Mouse (Mus musculus): ENCODE data around the gene Kif20b. TPM values are rescaled to one million over a fixed set of nuclear protein-coding genes. Genes with fewer than 3 reads are reported as not detected.

The Kif20b gene
- polyA plus RNA-seq, 1 experiment from 2014 or later = 16.9 TPM

- no peaks in the 10 kb centered on the region for H3K4me1 ChIP-seq (replicated peaks; ENCODE audit: control insufficient read depth, insufficient read depth, low read length)
- no peak overlapping the region for H3K4me3 ChIP-seq (ENCODE audit: low read depth, low read length)
- peaks cover 32% of the 10 kb centered on the region for H3K36me3 ChIP-seq (ENCODE audit: control insufficient read depth, insufficient read depth)
- H3K4me2 ChIP-seq (replicated peaks; ENCODE audit: low read depth) = no peak overlapping the region
- no peaks in the 10 kb centered on the region for H3K9me3 ChIP-seq (ENCODE audit: control insufficient read depth)
- no peak overlapping the region for H3K27ac ChIP-seq (ENCODE audit: low read depth, low read length)
- no peaks in the 10 kb centered on the region for H3K27me3 ChIP-seq (replicated peaks; ENCODE audit: control insufficient read depth, insufficient read depth, low read length)
- WGBS = 98% methylated on average over 1 of the region's 1 CpGs
- ATAC-seq = no peak
- no peak overlapping the region for H3K9ac ChIP-seq (ENCODE audit: low read depth, low read length)
- no peak for TF ChIP-seq CTCF (IDR thresholded peaks at IDR 0.05; ENCODE audit: low read depth)
Measured at GRCm38 (mm10) chr19:34947206-34947605, 25.0 kb downstream of the Kif20b start.

DNA sequence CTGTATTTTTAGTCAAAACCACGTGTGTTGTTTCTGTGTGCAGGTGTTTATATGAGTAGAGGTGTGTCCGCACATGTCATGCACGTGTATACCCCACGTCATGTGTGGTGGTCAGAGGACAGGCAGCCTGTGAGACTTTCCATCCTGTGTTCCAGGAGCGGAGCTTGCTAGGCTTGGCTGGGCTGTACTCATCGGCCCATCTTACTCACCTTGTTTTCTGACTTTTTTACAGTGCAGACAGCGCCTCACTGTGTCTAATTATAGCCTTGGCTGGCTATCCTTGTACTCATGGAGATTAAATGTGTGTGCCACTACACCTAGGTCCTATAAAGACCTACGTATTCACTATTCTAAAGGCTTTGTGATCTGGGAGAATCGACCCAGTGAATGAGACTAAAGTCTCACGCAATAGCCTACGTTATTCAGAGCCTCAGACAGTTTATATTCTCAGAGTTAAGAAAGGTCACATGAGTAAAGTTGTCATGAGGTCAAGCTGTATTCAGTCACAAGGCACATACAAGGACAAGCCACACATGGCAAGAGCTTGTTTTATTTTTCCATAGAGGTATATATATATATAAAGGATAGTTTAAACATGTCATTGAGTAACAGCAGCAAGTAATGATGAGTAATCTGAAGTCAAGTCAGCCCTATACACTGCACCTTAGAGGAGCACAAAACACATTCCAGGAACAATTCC is 31.8 kb downstream of the Kif20b start:
- WGBS = 85% methylated on average over 11 of the region's 11 CpGs
- peak; percentile 60 for ATAC-seq
- no peak overlapping the region for H3K4me2 ChIP-seq (replicated peaks; ENCODE audit: low read depth)

GRCm38 (mm10) chr19:34959369-34959768 is 37.2 kb downstream of the Kif20b start:
- Histone ChIP-seq H3K9me3 (ENCODE audit: control insufficient read depth) (no peaks in the 10 kb centered on the region), H3K27ac (ENCODE audit: low read depth, low read length) (no peak overlapping the region), H3K27me3 (replicated peaks; ENCODE audit: control insufficient read depth, insufficient read depth, low read length) (no peaks in the 10 kb centered on the region), H3K4me2 (replicated peaks; ENCODE audit: low read depth) (no peak overlapping the region), H3K4me3 (ENCODE audit: low read depth, low read length) (no peak overlapping the region), H3K36me3 (ENCODE audit: control insufficient read depth, insufficient read depth) (peaks cover 36% of the 10 kb centered on the region), H3K4me1 (replicated peaks; ENCODE audit: control insufficient read depth, insufficient read depth, low read length) (no peaks in the 10 kb centered on the region), H3K9ac (ENCODE audit: low read depth, low read length) (no peak overlapping the region)
- ATAC-seq = no peak
- WGBS = 87% methylated on average over 11 of the region's 11 CpGs
- no peak for TF ChIP-seq CTCF (IDR thresholded peaks at IDR 0.05; ENCODE audit: low read depth)

More for the DNA sequence above, 31.8 kb downstream of the Kif20b start:
- Histone ChIP-seq H3K36me3 (ENCODE audit: control insufficient read depth, insufficient read depth) (peaks cover 27% of the 10 kb centered on the region), H3K9ac (ENCODE audit: low read depth, low read length) (no peak overlapping the region), H3K27ac (ENCODE audit: low read depth, low read length) (no peak overlapping the region), H3K9me3 (ENCODE audit: control insufficient read depth) (no peaks in the 10 kb centered on the region), H3K27me3 (replicated peaks; ENCODE audit: control insufficient read depth, insufficient read depth, low read length) (no peaks in the 10 kb centered on the region), H3K4me1 (replicated peaks; ENCODE audit: control insufficient read depth, insufficient read depth, low read length) (no peaks in the 10 kb centered on the region), H3K4me3 (ENCODE audit: low read depth, low read length) (no peak overlapping the region)
- peak; percentile 25; the same call in 1 of the 2 replicates for TF ChIP-seq CTCF (IDR thresholded peaks at IDR 0.05; ENCODE audit: low read depth)

GRCm38 (mm10) chr19:34984742-34985141 is 62.6 kb downstream of the Kif20b start:
- no peak overlapping the region for H3K27ac ChIP-seq (ENCODE audit: low read depth, low read length)
- no peak overlapping the region for H3K9ac ChIP-seq (ENCODE audit: low read depth, low read length)
- H3K9me3 ChIP-seq (ENCODE audit: control insufficient read depth) = no peaks in the 10 kb centered on the region
- no peak overlapping the region for H3K4me3 ChIP-seq (ENCODE audit: low read depth, low read length)
- H3K27me3 ChIP-seq (replicated peaks; ENCODE audit: control insufficient read depth, insufficient read depth, low read length) = no peaks in the 10 kb centered on the region
- WGBS = 66% methylated on average over 2 of the region's 2 CpGs
- no peaks in the 10 kb centered on the region for H3K36me3 ChIP-seq (ENCODE audit: control insufficient read depth, insufficient read depth)
- ATAC-seq = no peak
- no peak for TF ChIP-seq CTCF (IDR thresholded peaks at IDR 0.05; ENCODE audit: low read depth)
- no peaks in the 10 kb centered on the region for H3K4me1 ChIP-seq (replicated peaks; ENCODE audit: control insufficient read depth, insufficient read depth, low read length)
- no peak overlapping the region for H3K4me2 ChIP-seq (replicated peaks; ENCODE audit: low read depth)

DNA sequence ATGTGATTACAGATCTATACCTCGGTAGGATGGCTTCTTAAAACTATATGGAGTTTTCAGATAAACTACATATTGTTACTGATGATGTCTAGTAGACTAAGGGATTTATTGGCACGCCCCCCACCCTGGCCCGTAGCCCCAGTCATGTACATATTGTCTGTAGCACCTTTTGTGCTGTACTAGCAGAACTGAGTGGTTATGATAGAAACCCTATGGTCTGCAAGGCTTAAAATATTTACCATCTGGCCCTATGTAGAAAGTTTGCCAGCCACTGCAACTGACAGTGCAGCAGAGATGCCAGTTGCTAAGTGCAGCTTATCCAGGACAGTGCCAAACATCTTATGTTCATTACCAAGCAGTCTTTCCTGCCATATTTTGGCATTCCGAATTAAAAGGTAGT is 68.3 kb downstream of the Kif20b start:
- Histone ChIP-seq H3K27ac (ENCODE audit: low read depth, low read length) (no peak overlapping the region), H3K4me3 (ENCODE audit: low read depth, low read length) (no peak overlapping the region), H3K9ac (ENCODE audit: low read depth, low read length) (no peak overlapping the region), H3K9me3 (ENCODE audit: control insufficient read depth) (no peaks in the 10 kb centered on the region), H3K4me2 (replicated peaks; ENCODE audit: low read depth) (no peak overlapping the region), H3K4me1 (replicated peaks; ENCODE audit: control insufficient read depth, insufficient read depth, low read length) (no peaks in the 10 kb centered on the region), H3K27me3 (replicated peaks; ENCODE audit: control insufficient read depth, insufficient read depth, low read length) (no peaks in the 10 kb centered on the region), H3K36me3 (ENCODE audit: control insufficient read depth, insufficient read depth) (no peaks in the 10 kb centered on the region)
- 75% methylated on average over 4 of the region's 4 CpGs for WGBS
- no peak for TF ChIP-seq CTCF (IDR thresholded peaks at IDR 0.05; ENCODE audit: low read depth)
- ATAC-seq = no peak

GRCm38 (mm10) chr19:34992969-34993527 is 70.9 kb downstream of the Kif20b start:
- H3K9ac ChIP-seq (ENCODE audit: low read depth, low read length) = no peak overlapping the region
- TF ChIP-seq CTCF (IDR thresholded peaks at IDR 0.05; ENCODE audit: low read depth) = peak; percentile 94
- ATAC-seq = no peak

More at GRCm38 (mm10) chr19:34992969-34993527, 70.9 kb downstream of the Kif20b start:
- 15% methylated on average over 1 of the region's 1 CpGs for whole genome bisulfite sequencing
- H3K4me3 ChIP-seq (ENCODE audit: low read depth, low read length) = no peak overlapping the region
- H3K4me2 ChIP-seq (replicated peaks; ENCODE audit: low read depth) = no peak overlapping the region
- no peaks in the 10 kb centered on the region for H3K4me1 ChIP-seq (replicated peaks; ENCODE audit: control insufficient read depth, insufficient read depth, low read length)
- H3K27me3 ChIP-seq (replicated peaks; ENCODE audit: control insufficient read depth, insufficient read depth, low read length) = no peaks in the 10 kb centered on the region
- H3K9me3 ChIP-seq (ENCODE audit: control insufficient read depth) = no peaks in the 10 kb centered on the region
- no peak overlapping the region for H3K27ac ChIP-seq (ENCODE audit: low read depth, low read length)
- no peaks in the 10 kb centered on the region for H3K36me3 ChIP-seq (ENCODE audit: control insufficient read depth, insufficient read depth)

All from intestine, postnatal 0 days (tissue).